Mouse (Mus musculus) kidney, adult 2 months (tissue): ENCODE measurements around the gene Zer1.

ENCODE experiments used
- CTCF ChIP-seq: fragments of 200-500 bp; conservative IDR thresholded peaks from 2 replicates; pipeline ENCODE4 v1.5.1; 2011; ENCODE audit warnings: low read depth, mild to moderate bottlenecking, control low read depth, low read length, moderate library complexity, mixed read lengths; ENCODE audit not compliant: insufficient read depth, insufficient read length
- POLR2A ChIP-seq: fragments of 200-500 bp; IDR thresholded peaks from one replicate; pipeline ENCODE4 v1.6.1; 2011; ENCODE audit warnings: low read depth, low read length, control low read depth

GRCm38 (mm10) chr2:30056736-30057135, 67.6 kb downstream of the Zer1 start:
- no peak for TF ChIP-seq CTCF
- TF ChIP-seq POLR2A: no peak
